Mouse (Mus musculus) frontal cortex, postnatal 14 days (tissue): ENCODE measurements at regions not wholly inside any gene's neighbourhood (a gene's known extent, or its start where the extent isn't known, plus 50 kb on each side); places are given as distances from the start of the nearest gene placed in this dataset.

Experiments
- DNase-seq, 2 experiments: peaks; one replicate each; pipeline ENCODE4 v3.0.0; 2022; ENCODE audit warnings: low spot score in 2 of 2

DNA sequence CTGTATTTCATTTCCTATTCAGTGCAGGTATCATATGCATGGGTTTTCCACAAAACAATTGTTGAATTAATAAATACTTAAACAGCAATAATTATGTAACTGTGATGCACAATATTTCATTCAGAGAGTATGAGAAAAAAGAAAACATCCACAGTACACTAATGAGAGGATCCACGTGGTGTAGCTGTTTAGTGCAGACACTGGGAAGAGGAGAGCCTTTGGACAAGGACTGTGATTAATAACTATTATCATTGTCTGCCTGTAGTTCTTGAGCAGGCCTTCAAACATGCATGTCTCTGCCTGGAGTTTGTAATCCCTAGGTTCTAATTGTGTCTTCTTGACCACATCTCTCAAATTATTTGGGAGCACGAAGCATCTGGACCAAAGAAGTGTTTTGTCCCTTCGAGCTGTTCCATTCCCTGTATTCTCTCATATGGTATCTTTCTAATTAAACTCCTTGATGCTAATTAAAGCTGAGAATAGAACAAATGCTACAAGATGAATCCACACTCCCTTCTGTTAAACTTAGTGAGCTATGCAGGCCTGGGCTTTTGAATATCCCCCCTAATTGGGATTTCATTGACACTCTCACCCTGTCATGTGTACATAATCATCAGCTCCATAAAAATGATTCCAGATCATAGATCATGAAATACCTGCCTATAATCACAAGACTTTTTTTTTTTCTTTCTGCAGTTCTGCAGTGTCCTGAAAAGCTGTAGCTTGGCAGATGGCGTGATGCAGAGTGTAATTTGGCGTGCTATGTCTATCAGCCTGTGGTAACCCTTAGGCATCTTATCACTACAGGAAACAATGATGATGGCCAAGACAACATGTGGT lies 1208.9 kb upstream of the G6pd2 start:
- no peak for DNase-seq

DNA sequence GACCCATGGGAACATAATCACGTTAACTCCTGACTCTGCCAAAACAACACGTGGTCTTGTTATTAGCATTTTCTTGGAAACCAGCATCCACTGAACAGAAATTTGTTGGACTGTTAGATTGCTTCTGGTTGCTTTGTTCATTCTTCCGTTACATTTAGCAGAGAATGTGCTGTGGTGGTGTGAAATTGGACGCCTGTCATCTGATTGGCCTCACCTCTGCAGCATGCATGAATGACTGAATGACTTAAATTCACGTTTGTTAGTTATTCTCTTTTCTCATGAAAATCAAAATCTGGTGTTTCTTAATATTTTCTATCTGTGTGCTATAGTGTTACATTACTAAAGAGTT lies 1208.3 kb upstream of the G6pd2 start:
- no peak for DNase-seq

DNA sequence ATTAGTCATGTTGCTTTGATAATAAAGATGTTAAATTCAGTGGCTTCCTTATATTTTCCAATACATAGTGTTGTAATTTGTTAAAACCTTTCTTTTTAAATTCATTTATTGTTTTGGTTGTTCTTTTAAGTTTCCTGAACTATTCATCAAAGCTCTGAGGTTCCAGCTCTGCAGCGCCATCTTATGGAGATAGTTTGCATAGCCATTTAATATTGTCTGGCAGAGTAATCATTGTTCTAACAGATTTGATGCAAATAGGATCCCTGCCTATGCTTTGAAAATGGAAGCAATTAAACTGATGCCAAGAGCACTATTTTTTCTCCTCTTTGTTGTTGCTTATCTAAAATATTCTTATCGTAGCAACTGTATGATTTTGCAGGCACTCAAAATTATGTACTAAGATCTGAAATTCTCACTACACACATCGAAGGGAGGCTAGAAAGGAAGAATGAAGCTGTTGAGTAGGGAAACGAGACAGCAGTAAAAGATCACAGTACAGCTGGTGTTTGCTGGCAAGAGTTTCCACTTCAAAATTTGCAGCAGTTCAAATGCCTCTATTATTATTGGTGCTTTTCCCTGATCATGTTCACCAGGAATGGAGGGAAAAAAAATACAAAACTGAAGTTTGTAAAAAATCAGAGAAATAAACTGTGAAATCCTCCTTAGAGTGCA lies 1199.5 kb upstream of the G6pd2 start:
- DNase-seq: peak in 1 of 2 experiments; percentile 44
